Mouse (Mus musculus): ENCODE data around the gene Fam234b. TPM values are rescaled to one million over a fixed set of nuclear protein-coding genes. Genes with fewer than 3 reads are reported as not detected.

Fam234b gene
- polyA plus RNA-seq, 1 experiment from 2014 or later, result 34.2 TPM

DNA sequence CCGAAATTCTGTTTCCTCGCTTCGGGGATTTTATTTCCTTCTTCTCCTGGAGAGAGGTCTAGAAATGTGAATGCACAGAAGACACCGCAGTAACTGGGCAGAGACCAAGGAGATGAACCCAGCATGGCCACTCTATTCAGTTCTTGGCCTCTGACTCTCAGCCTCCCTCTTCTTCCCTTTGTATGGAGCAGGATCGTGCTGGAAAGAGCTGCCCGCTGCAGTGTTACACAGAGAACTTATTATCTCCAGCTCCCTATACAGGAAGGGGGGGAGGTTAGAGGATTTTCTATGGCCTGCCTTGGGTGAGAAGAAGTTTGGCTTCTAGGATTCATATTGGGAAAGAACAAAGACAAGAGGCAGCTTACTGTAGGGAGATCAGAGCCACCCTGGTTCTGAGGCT lies 7.7 kb upstream of the Fam234b start:
- Histone ChIP-seq H3K4me3 (ENCODE audit: low read length) (no peak overlapping the region), H3K9ac (ENCODE audit: low read depth, low read length) (no peak overlapping the region), H3K27ac (ENCODE audit: low read depth, low read length) (no peak overlapping the region), H3K4me2 (replicated peaks; ENCODE audit: low read depth, low read length) (no peak overlapping the region), H3K27me3 (ENCODE audit: control insufficient read depth, insufficient read depth, low read length) (no peaks in the 10 kb centered on the region), H3K4me1 (ENCODE audit: control insufficient read depth, insufficient read depth, low read length) (peaks cover 6% of the 10 kb centered on the region; the same call in 1 of the 2 replicates), H3K36me3 (ENCODE audit: control insufficient read depth, insufficient read depth, low read length) (no peaks in the 10 kb centered on the region), H3K9me3 (ENCODE audit: control insufficient read depth, low read length) (no peaks in the 10 kb centered on the region)
- ATAC-seq (ENCODE audit: low FRiP score, low TSS enrichment), result no peak
- 73% methylated on average over 6 of the region's 6 CpGs for WGBS

DNA sequence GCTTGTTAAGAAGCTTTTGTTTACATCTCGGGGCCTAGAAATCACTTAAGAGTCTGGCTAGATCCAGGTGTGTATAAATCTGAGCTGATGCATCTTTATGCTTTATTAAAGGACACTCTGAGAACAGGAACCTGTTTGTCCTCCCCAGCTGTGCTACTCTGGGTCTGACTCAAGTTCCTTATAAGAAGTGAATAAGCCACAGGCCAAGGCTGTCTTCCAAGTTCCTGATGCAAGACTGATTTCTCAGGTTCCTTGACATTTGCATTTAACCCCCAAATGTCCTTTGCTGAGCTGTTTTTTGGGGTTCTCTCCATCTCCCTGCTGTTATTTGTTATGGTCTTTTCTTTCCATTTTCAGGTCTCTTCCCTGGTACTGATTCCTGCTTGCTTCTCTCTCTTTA lies 5.9 kb upstream of the Fam234b start:
- WGBS, result 94% methylated on average over 1 of the region's 1 CpGs
- H3K4me2 ChIP-seq (replicated peaks; ENCODE audit: low read depth, low read length), result no peak overlapping the region
- H3K9me3 ChIP-seq (ENCODE audit: control insufficient read depth, low read length), result no peaks in the 10 kb centered on the region
- no peak overlapping the region for H3K9ac ChIP-seq (ENCODE audit: low read depth, low read length)
- no peak overlapping the region for H3K27ac ChIP-seq (ENCODE audit: low read depth, low read length)
- no peak for ATAC-seq (ENCODE audit: low FRiP score, low TSS enrichment)
- H3K27me3 ChIP-seq (ENCODE audit: control insufficient read depth, insufficient read depth, low read length), result no peaks in the 10 kb centered on the region
- no peak overlapping the region for H3K4me3 ChIP-seq (ENCODE audit: low read length)
- H3K36me3 ChIP-seq (ENCODE audit: control insufficient read depth, insufficient read depth, low read length), result no peaks in the 10 kb centered on the region
- peaks cover 7% of the 10 kb centered on the region; the same call in 1 of the 2 replicates for H3K4me1 ChIP-seq (ENCODE audit: control insufficient read depth, insufficient read depth, low read length)

DNA sequence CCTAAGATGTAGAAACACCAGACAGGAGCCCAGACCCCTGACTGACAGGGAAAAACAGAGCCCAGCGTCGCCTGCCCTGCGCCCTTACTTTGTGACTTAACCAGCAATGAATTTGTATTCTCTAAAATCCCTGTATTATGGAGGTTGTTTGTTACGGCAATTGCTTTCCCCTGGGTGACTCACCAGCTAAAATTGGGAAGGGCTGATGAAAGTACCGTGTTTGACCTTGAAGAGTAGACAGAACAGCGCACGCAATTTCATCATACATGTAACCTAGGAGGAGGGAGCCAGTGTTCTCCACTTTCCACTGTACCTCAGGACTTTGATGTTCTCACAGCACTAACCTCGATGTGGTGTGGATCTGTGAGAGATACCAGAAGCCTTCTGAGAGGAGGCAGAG lies 4.8 kb upstream of the Fam234b start:
- no peak for ATAC-seq (ENCODE audit: low FRiP score, low TSS enrichment)
- H3K27me3 ChIP-seq (ENCODE audit: control insufficient read depth, insufficient read depth, low read length), result no peaks in the 10 kb centered on the region
- 84% methylated on average over 8 of the region's 8 CpGs for WGBS
- H3K27ac ChIP-seq (ENCODE audit: low read depth, low read length), result no peak overlapping the region
- peaks cover 12% of the 10 kb centered on the region; the same call in 1 of the 2 replicates for H3K4me1 ChIP-seq (ENCODE audit: control insufficient read depth, insufficient read depth, low read length)
- H3K36me3 ChIP-seq (ENCODE audit: control insufficient read depth, insufficient read depth, low read length), result no peaks in the 10 kb centered on the region
- H3K9me3 ChIP-seq (ENCODE audit: control insufficient read depth, low read length), result no peaks in the 10 kb centered on the region
- H3K4me3 ChIP-seq (ENCODE audit: low read length), result no peak overlapping the region
- no peak overlapping the region for H3K9ac ChIP-seq (ENCODE audit: low read depth, low read length)
- H3K4me2 ChIP-seq (replicated peaks; ENCODE audit: low read depth, low read length), result no peak overlapping the region

DNA sequence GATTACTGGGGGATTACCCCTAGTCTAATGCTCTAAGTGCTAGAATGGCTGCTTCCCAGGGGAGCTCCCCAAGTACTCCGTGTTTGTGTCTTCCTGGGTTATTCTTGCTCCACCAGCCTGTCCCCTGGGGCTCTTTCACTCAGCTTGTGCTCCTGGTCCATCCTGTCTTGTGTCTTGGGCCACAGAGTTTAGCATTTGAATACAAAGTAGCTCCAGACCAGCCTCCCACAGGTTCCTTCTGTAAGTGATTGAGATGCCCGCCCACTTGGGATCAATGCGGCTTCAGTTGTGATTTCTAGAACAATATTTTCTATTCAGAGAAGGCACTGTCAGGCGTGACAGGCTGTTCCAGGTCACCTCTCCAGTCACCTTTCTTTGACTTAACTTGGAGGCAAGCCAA lies 4.0 kb upstream of the Fam234b start:
- Histone ChIP-seq H3K4me1 (ENCODE audit: control insufficient read depth, insufficient read depth, low read length) (peaks cover 12% of the 10 kb centered on the region; the same call in 1 of the 2 replicates), H3K27me3 (ENCODE audit: control insufficient read depth, insufficient read depth, low read length) (no peaks in the 10 kb centered on the region), H3K4me3 (ENCODE audit: low read length) (no peak overlapping the region), H3K4me2 (replicated peaks; ENCODE audit: low read depth, low read length) (no peak overlapping the region), H3K9ac (ENCODE audit: low read depth, low read length) (no peak overlapping the region), H3K36me3 (ENCODE audit: control insufficient read depth, insufficient read depth, low read length) (no peaks in the 10 kb centered on the region), H3K27ac (ENCODE audit: low read depth, low read length) (no peak overlapping the region), H3K9me3 (ENCODE audit: control insufficient read depth, low read length) (no peaks in the 10 kb centered on the region)
- WGBS, result 30% methylated on average over 4 of the region's 4 CpGs
- ATAC-seq (ENCODE audit: low FRiP score, low TSS enrichment), result no peak

DNA sequence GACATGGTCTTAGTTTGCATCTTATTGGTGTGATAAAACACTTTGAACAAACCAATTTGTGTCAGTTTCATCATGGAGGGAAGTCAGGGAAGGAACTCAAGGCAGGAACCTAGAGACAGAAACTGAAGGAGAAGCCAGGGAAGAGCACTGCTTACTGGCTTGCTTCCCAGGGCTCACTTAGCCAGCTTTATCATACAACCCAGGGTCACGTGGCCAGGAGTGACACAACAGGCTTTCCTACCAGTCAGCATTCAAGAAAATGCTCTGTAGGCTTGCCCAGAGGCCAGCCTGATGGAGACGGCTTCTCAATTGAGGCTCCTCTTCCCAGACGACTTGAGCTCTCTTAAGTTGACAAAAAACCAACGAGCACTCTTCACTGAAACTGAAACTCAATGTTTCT lies 2.9 kb upstream of the Fam234b start:
- Histone ChIP-seq H3K36me3 (ENCODE audit: control insufficient read depth, insufficient read depth, low read length) (no peaks in the 10 kb centered on the region), H3K4me3 (ENCODE audit: low read length) (no peak overlapping the region), H3K9ac (ENCODE audit: low read depth, low read length) (no peak overlapping the region), H3K4me2 (replicated peaks; ENCODE audit: low read depth, low read length) (no peak overlapping the region), H3K4me1 (ENCODE audit: control insufficient read depth, insufficient read depth, low read length) (peaks cover 12% of the 10 kb centered on the region; the same call in 1 of the 2 replicates), H3K27me3 (ENCODE audit: control insufficient read depth, insufficient read depth, low read length) (no peaks in the 10 kb centered on the region), H3K27ac (ENCODE audit: low read depth, low read length) (no peak overlapping the region), H3K9me3 (ENCODE audit: control insufficient read depth, low read length) (no peaks in the 10 kb centered on the region)
- WGBS, result 83% methylated on average over 4 of the region's 4 CpGs
- no peak for ATAC-seq (ENCODE audit: low FRiP score, low TSS enrichment)

DNA sequence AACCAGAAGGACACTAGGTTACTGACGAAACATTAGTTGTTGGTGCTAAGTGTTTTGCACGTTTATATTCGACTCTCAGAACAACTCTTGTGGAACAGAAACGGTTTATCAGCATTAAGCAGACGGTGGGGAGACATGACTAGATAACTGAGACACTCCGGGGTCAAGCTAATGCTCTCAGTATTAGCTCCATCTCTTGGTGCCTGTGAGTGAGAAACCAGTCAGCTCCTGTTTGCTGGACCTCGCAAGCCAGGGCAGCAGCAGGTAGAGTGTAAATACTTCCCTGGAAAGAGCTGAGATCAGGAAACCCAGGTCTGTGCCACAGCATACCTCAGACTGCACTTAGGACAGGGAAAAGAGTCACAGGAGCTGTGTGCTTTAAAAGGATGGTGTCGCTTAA lies 1.1 kb upstream of the Fam234b start:
- no peaks in the 10 kb centered on the region for H3K9me3 ChIP-seq (ENCODE audit: control insufficient read depth, low read length)
- H3K4me2 ChIP-seq (replicated peaks; ENCODE audit: low read depth, low read length), result no peak overlapping the region
- H3K27ac ChIP-seq (ENCODE audit: low read depth, low read length), result no peak overlapping the region
- no peaks in the 10 kb centered on the region for H3K27me3 ChIP-seq (ENCODE audit: control insufficient read depth, insufficient read depth, low read length)
- no peak overlapping the region for H3K4me3 ChIP-seq (ENCODE audit: low read length)
- no peak overlapping the region for H3K9ac ChIP-seq (ENCODE audit: low read depth, low read length)
- H3K4me1 ChIP-seq (ENCODE audit: control insufficient read depth, insufficient read depth, low read length), result peaks cover 6% of the 10 kb centered on the region; the same call in 1 of the 2 replicates
- no peak for ATAC-seq (ENCODE audit: low FRiP score, low TSS enrichment)
- H3K36me3 ChIP-seq (ENCODE audit: control insufficient read depth, insufficient read depth, low read length), result no peaks in the 10 kb centered on the region
- 70% methylated on average over 8 of the region's 8 CpGs for WGBS

DNA sequence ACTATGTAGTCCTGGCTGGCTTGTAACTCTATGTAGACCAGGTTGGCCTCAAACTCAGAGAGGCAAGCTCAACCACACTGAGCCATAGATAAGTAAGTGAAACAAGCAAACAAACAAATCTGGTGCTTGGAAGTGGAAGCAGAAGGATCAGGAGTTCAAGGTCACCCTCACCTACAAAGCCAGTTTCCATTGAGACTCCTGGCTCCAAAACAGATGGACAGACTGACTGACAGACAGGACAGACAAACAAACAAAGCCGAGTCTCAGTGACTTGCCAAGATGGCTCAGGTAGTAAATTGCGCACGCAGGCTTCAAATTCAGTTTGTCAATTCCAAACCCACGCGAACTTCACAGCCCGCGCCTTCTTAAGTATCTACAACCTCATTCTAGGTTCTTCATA lies 331 bp upstream of the Fam234b start:
- Histone ChIP-seq H3K27me3 (ENCODE audit: control insufficient read depth, insufficient read depth, low read length) (no peaks in the 10 kb centered on the region), H3K4me2 (replicated peaks; ENCODE audit: low read depth, low read length) (peak overlapping the region; percentile 65), H3K4me1 (ENCODE audit: control insufficient read depth, insufficient read depth, low read length) (peaks cover 6% of the 10 kb centered on the region; the same call in 1 of the 2 replicates), H3K9ac (ENCODE audit: low read depth, low read length) (peak overlapping the region; percentile 68), H3K9me3 (ENCODE audit: control insufficient read depth, low read length) (no peaks in the 10 kb centered on the region), H3K36me3 (ENCODE audit: control insufficient read depth, insufficient read depth, low read length) (no peaks in the 10 kb centered on the region), H3K4me3 (ENCODE audit: low read length) (peak overlapping the region; percentile 59), H3K27ac (ENCODE audit: low read depth, low read length) (no peak overlapping the region)
- no peak for ATAC-seq (ENCODE audit: low FRiP score, low TSS enrichment)
- WGBS, result 19% methylated on average over 7 of the region's 7 CpGs

DNA sequence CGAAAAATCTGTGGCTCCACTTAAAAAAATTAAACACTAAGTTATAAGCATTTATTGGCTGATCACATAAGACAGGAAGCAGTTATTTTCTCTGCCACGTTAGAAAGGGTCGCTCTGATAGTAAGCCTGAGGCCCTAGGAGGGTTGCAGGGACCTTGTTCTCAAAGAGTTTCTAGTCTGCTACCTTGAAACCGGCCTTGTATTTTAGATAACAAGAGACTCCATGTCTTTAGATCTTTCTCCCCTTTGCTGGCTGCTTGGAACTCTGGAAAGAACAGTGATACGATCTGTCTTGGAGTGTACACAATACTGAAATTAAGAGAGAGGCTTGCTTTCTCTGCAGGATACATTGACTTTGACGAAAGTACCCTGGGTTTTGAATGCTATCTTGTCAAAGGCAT lies 949 bp downstream of the Fam234b start:
- no peaks in the 10 kb centered on the region for H3K9me3 ChIP-seq (ENCODE audit: control insufficient read depth, low read length)
- WGBS, result 54% methylated on average over 6 of the region's 6 CpGs
- H3K4me1 ChIP-seq (ENCODE audit: control insufficient read depth, insufficient read depth, low read length), result peaks cover 6% of the 10 kb centered on the region; the same call in 1 of the 2 replicates
- H3K9ac ChIP-seq (ENCODE audit: low read depth, low read length), result no peak overlapping the region
- H3K4me2 ChIP-seq (replicated peaks; ENCODE audit: low read depth, low read length), result peak overlapping the region; percentile 65
- H3K4me3 ChIP-seq (ENCODE audit: low read length), result peak overlapping the region; percentile 59
- no peak for ATAC-seq (ENCODE audit: low FRiP score, low TSS enrichment)
- no peak overlapping the region; the same call in 1 of the 2 replicates for H3K27ac ChIP-seq (ENCODE audit: low read depth, low read length)
- no peaks in the 10 kb centered on the region for H3K36me3 ChIP-seq (ENCODE audit: control insufficient read depth, insufficient read depth, low read length)
- H3K27me3 ChIP-seq (ENCODE audit: control insufficient read depth, insufficient read depth, low read length), result no peaks in the 10 kb centered on the region

DNA sequence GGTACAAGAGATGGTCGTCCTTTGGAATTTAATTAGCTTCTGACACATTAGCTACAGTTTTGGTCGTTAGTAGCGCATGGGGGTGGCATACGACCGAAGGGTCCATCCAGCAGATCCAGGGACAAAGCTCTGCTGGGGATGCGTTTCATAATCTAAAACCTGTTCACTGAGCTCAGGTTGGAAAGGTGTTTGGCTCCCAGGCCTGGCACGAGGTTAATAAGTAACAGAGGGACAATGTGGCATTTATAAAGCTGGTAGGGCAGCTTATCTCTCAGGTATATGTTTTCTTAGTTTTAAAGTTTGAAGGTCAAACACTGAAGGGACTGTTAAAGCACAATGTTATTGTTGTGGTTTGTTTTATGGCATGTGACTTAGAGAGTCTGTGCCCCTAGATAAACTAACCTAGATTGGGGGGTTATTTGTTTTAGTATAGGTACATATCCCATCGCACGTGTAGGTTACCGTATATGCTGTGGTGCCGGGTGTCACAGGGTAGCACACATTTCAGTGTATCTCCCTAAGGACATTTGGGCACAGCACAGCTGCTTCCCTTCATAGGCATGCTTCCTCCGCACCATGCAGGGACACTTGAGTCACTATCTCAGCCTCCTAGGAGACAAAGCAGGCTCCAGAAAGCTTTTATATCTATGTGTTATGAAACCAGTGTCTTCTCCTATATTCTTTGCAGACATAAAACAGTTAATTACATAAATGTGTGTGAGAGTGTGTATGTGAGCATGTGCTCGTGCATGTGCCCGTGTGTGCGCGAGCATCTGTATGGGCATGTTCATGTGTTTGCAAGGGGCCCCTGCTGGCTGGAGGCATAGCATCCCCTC lies 2.6 kb downstream of the Fam234b start:
- H3K9ac ChIP-seq (ENCODE audit: low read depth, low read length), result no peak overlapping the region
- H3K9me3 ChIP-seq (ENCODE audit: control insufficient read depth, low read length), result no peaks in the 10 kb centered on the region
- H3K4me2 ChIP-seq (replicated peaks; ENCODE audit: low read depth, low read length), result no peak overlapping the region; the same call in 1 of the 2 replicates
- H3K27ac ChIP-seq (ENCODE audit: low read depth, low read length), result peak overlapping the region; percentile 44; the same call in 1 of the 2 replicates
- H3K36me3 ChIP-seq (ENCODE audit: control insufficient read depth, insufficient read depth, low read length), result no peaks in the 10 kb centered on the region
- no peaks in the 10 kb centered on the region for H3K27me3 ChIP-seq (ENCODE audit: control insufficient read depth, insufficient read depth, low read length)
- ATAC-seq (ENCODE audit: low FRiP score, low TSS enrichment), result no peak
- peaks cover 6% of the 10 kb centered on the region; the same call in 1 of the 2 replicates for H3K4me1 ChIP-seq (ENCODE audit: control insufficient read depth, insufficient read depth, low read length)
- WGBS, result 71% methylated on average over 16 of the region's 16 CpGs
- H3K4me3 ChIP-seq (ENCODE audit: low read length), result no peak overlapping the region

Data from kidney, embryonic 14.5 days (tissue).